Mouse (Mus musculus) bone marrow macrophage, adult 2 months (primary cell): ENCODE measurements around the gene Olfr26.

Experiments used
- CTCF ChIP-seq: IDR thresholded peaks from 2 replicates; pipeline ENCODE4 v1.5.1; 2012; ENCODE audit warnings: low read depth, mild to moderate bottlenecking, low read length, moderate library complexity
- POLR2A ChIP-seq: IDR thresholded peaks from 2 replicates; pipeline ENCODE4 v1.6.1; 2012; ENCODE audit warnings: mild to moderate bottlenecking, low read depth, low read length, borderline replicate concordance

GRCm38 (mm10) chr9:38815458-38815986 lies 39.3 kb upstream of the Olfr26 start:
- TF ChIP-seq CTCF (no peak), POLR2A (no peak)
